In genomic region chr9:53673571-53673970, GRCm38 (mm10) we compare ENCODE assay signal across 9 mouse cellular contexts. TPM values are rescaled to one million over a fixed set of nuclear protein-coding genes. Genes with fewer than 3 reads are reported as not detected.
A peak's percentile ranks its signal among the peaks of the same experiment; 100 is the strongest.
DNase-seq lines count a peak whose midpoint lies in the region; ATAC-seq and TF ChIP-seq lines count a peak whose summit lies in the region.
"Had no signal": no experiment of that assay in that cellular context is flagged by ENCODE, and none has a peak within 500 bp of the region (broad histone marks: within the 10 kb centered on the region; RNA-seq: fewer than 3 reads in every experiment).

No protein-coding gene starts in this region.

- no peak overlapping the region for H3K4me2 ChIP-seq in liver, embryonic 16.5 days (ENCODE audit: low read depth, low read length)
- H3K4me2 ChIP-seq: limb, embryonic 15.5 days had no signal

- no peak for TF ChIP-seq POLR2A in MEL (IDR thresholded peaks at IDR 0.05; ENCODE audit: control insufficient read depth in 1 of 2, insufficient read depth in 1 of 2, low read depth in 1 of 2, low read length in 2 of 2, poor library complexity in 1 of 2)

- TF ChIP-seq CTCF in MEL (IDR thresholded peaks at IDR 0.05 in 2 of 3, conservative IDR thresholded peaks at IDR 0.05 in 1 of 3; ENCODE audit: control insufficient read depth in 1 of 3, insufficient read depth in 1 of 3, low read depth in 2 of 3, low read length in 3 of 3, poor library complexity in 1 of 3, severe bottlenecking in 1 of 3): peak; percentile 75 to 91 (median 91)

- H3K4me1 ChIP-seq in MEL (ENCODE audit: control insufficient read depth in 1 of 2, insufficient read depth in 2 of 2, low read length in 2 of 2): peaks cover 0 to 3% of the 10 kb centered on the region in 2 experiments; a peak in 1 of 4 replicates
- peaks cover 4% of the 10 kb centered on the region for H3K4me1 ChIP-seq in liver, embryonic 16.5 days (ENCODE audit: control insufficient read depth, low read depth, low read length)
- H3K4me1 ChIP-seq: limb, embryonic 15.5 days had no signal

- TF ChIP-seq EP300 in MEL (IDR thresholded peaks at IDR 0.05; ENCODE audit: low read depth in 1 of 2, low read length in 2 of 2): no peak

- peak; percentile 43; the same call in 1 of the 2 replicates for ATAC-seq in liver, embryonic 16.5 days (ENCODE audit: low read depth)

- H3K9me3 ChIP-seq in MEL (replicated peaks; ENCODE audit: insufficient read depth, low read length): no peaks in the 10 kb centered on the region
- no peaks in the 10 kb centered on the region for H3K9me3 ChIP-seq in liver, embryonic 16.5 days (replicated peaks; ENCODE audit: control insufficient read depth, low read length)
- H3K9me3 ChIP-seq: limb, embryonic 15.5 days had no signal

- H3K27ac ChIP-seq in MEL (ENCODE audit: control insufficient read depth, low read depth, low read length): no peak overlapping the region
- H3K27ac ChIP-seq in liver, embryonic 16.5 days (ENCODE audit: low read length): no peak overlapping the region
- H3K27ac ChIP-seq: limb, embryonic 15.5 days had no signal

- peak; percentile 87 for TF ChIP-seq RAD21 in MEL (IDR thresholded peaks at IDR 0.05; ENCODE audit: low read depth, low read length)

- 15% methylated on average over 3 of the region's 3 CpGs for WGBS in liver, embryonic 16.5 days (ENCODE audit: insufficient replicate concordance)

- no peak overlapping the region for H3K9ac ChIP-seq in MEL (ENCODE audit: control insufficient read depth, low read depth, low read length, poor library complexity, severe bottlenecking)
- no peak overlapping the region for H3K9ac ChIP-seq in liver, embryonic 16.5 days (ENCODE audit: low read depth, low read length)
- H3K9ac ChIP-seq: limb, embryonic 15.5 days had no signal

- H3K79me2 ChIP-seq in MEL (ENCODE audit: control insufficient read depth, insufficient read depth, low read length, poor library complexity): no peaks in the 10 kb centered on the region

- peaks cover 0 to 6% of the 10 kb centered on the region in 2 experiments; a peak in 2 of 4 replicates for H3K36me3 ChIP-seq in MEL (ENCODE audit: control insufficient read depth in 1 of 2, insufficient read depth in 2 of 2, low read length in 2 of 2)
- no peaks in the 10 kb centered on the region for H3K36me3 ChIP-seq in liver, embryonic 16.5 days (ENCODE audit: control insufficient read depth, insufficient read depth)
- H3K36me3 ChIP-seq: limb, embryonic 15.5 days had no signal

- H3K27me3 ChIP-seq in MEL (ENCODE audit: control insufficient read depth in 1 of 2, insufficient read depth in 2 of 2, low read length in 2 of 2): no peaks in the 10 kb centered on the region
- no peaks in the 10 kb centered on the region for H3K27me3 ChIP-seq in liver, embryonic 16.5 days (ENCODE audit: control insufficient read depth, insufficient read depth, low read depth, low read length)
- H3K27me3 ChIP-seq: limb, embryonic 15.5 days had no signal

- DNase-seq in CD4-positive helper T cell, adult 2 months (ENCODE audit: low read depth, low spot score): peak; percentile 85
- peak; percentile 89 for DNase-seq in MEL (ENCODE audit: low read depth, low spot score)
- peak; percentile 82 to 84 for DNase-seq in cerebellum, adult 18-20 months
- peak; percentile 84 for DNase-seq in gastrocnemius, adult 18-20 months (ENCODE audit: low spot score)
- peak; percentile 87 to 92 for DNase-seq in kidney, postnatal 36 days
- DNase-seq in retina, postnatal 7 days (ENCODE audit: low read depth, low spot score): peak; percentile 70
- peak; percentile 62 for DNase-seq in urinary bladder, postnatal 25 days (ENCODE audit: low spot score)

- no peak overlapping the region for H3K4me3 ChIP-seq in MEL (ENCODE audit: control insufficient read depth in 1 of 2, insufficient read depth in 1 of 2, low read depth in 2 of 2, low read length in 2 of 2)
- H3K4me3 ChIP-seq in liver, embryonic 16.5 days (ENCODE audit: low read depth, low read length): no peak overlapping the region
- H3K4me3 ChIP-seq: limb, embryonic 15.5 days had no signal

TF ChIP-seq in MEL, 35 proteins besides CTCF, POLR2A, EP300 and RAD21:
- TF ChIP-seq SIN3A (IDR thresholded peaks at IDR 0.05; ENCODE audit: low read length): 0 out of 2 replicates have a peak, but pooled peaks have one; percentile 32
- TF ChIP-seq UBTF (IDR thresholded peaks at IDR 0.05; ENCODE audit: borderline replicate concordance, insufficient read depth, low read depth, low read length): no peak
- TF ChIP-seq ZNF384 (IDR thresholded peaks at IDR 0.05; ENCODE audit: low read depth, low read length): 0 out of 2 replicates have a peak, but pooled peaks have one; percentile 45
- TF ChIP-seq SMC3 (IDR thresholded peaks at IDR 0.05; ENCODE audit: low read depth, low read length): peak; percentile 62
- peak; percentile 65; the same call in 1 of the 2 replicates for TF ChIP-seq ZC3H11A (IDR thresholded peaks at IDR 0.05; ENCODE audit: low read depth, low read length)
- no peak for TF ChIP-seq POLR2AphosphoS2 (IDR thresholded peaks at IDR 0.05; ENCODE audit: low read length)
- 0 out of 2 replicates have a peak, but pooled peaks have one; percentile 16 for TF ChIP-seq BHLHE40 (IDR thresholded peaks at IDR 0.05; ENCODE audit: borderline replicate concordance, low read depth, low read length)
- no peak for TF ChIP-seq NELFE (IDR thresholded peaks at IDR 0.05; ENCODE audit: low read depth, low read length)
- no peak for TF ChIP-seq NRF1 (IDR thresholded peaks at IDR 0.05; ENCODE audit: insufficient read depth, low read depth, low read length, poor library complexity, severe bottlenecking)

RNA-seq across cellular contexts. Expression of gene Cul5, which starts 3.8 kb away (rescaled TPM):
- 30.7 and 30.8 TPM in 2 replicates for total RNA-seq in MEL (2012; rRNA removed)
- polyA plus RNA-seq in MEL (2012; ENCODE audit: insufficient read depth in 1 of 2, insufficient read length in 2 of 2, low read depth in 1 of 2, low replicate concordance in 2 of 2, missing spikeins in 1 of 2): 10 to 100 TPM; 24.5 to 32.0 TPM
- total RNA-seq in gastrocnemius, adult 18-20 months (2021): 10 to 100 TPM; 76.7 to 77.9 TPM
- polyA plus RNA-seq in liver, embryonic 16.5 days (2015; fragmentation: Nextera tagmentation; extraction: Ambion mirVana): 8.7 and 10.1 TPM in 2 replicates

RNA-seq across cellular contexts. Expression of gene Rab39, which starts 32.5 kb away (rescaled TPM):
- total RNA-seq in MEL (2012; rRNA removed): 0.07 TPM in 1 of 2 replicates, not detected in the other
- polyA plus RNA-seq in MEL (2012; ENCODE audit: insufficient read depth in 1 of 2, insufficient read length in 2 of 2, low read depth in 1 of 2, low replicate concordance in 2 of 2, missing spikeins in 1 of 2): under 1 TPM in 1 of 2 experiments, not detected in 1; 0.10 TPM
- total RNA-seq in gastrocnemius, adult 18-20 months (2021): not detected
- 0.73 and 0.76 TPM in 2 replicates for polyA plus RNA-seq in liver, embryonic 16.5 days (2015; fragmentation: Nextera tagmentation; extraction: Ambion mirVana)
